9 mouse cellular contexts compared by ENCODE assay signal in the genomic region with DNA sequence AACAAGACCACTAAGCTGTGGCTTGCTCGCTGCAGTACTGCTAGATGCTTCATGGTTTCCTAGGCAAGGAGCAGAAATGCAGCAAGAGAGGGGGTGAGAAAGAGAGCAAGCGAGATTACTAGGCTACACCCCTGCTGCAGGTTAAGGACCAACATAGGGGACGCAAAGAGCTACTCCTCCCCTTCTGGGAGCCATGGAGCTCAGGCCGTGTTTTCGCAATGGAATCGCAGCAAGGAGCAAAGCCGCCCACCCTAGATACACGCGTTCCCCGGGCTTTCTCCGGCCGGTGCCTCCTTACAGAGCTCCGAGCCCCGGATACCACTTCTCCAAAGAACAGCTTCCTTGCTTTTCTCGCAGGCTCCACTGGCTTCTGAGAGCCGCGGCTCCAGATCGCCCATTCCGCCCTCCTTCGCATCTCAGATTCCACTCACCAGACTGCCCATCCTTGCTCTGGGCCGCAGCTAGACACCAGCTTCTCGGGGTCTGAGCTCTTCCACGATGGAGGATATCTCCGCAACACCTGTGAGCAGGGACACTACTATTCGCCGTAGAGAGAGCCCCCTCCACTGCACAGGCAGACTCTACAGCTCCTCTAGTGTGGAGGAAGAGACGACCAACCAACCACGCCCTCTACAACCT. TPM values are rescaled to one million over a fixed set of nuclear protein-coding genes. Genes with fewer than 3 reads are reported as not detected.
DNase-seq lines count a peak whose midpoint lies in the region; ATAC-seq and TF ChIP-seq lines count a peak whose summit lies in the region.
"Had no signal": no experiment of that assay in that cellular context is flagged by ENCODE, and none has a peak within 500 bp of the region (broad histone marks: within the 10 kb centered on the region; RNA-seq: fewer than 3 reads in every experiment).

Gene Cd200 (minus strand): TSS at position 629 of the 639 bp plus-strand sequence.

- ATAC-seq in forebrain, embryonic 14.5 days: peak; percentile 95
- peak; percentile 92; the same call in 1 of the 2 replicates for ATAC-seq in heart, embryonic 16.5 days (replicated peaks; ENCODE audit: extremely low read depth, insufficient read depth, low FRiP score)
- peak; percentile 98 for ATAC-seq in midbrain, postnatal 0 days (ENCODE audit: low FRiP score)

- under 1% methylated on average over 28 of the region's 28 CpGs for WGBS in forebrain, embryonic 14.5 days
- WGBS in heart, embryonic 16.5 days: under 1% methylated on average over 28 of the region's 28 CpGs
- WGBS in liver, adult 2 months: 15% methylated on average over 28 of the region's 28 CpGs
- WGBS in midbrain, postnatal 0 days: under 1% methylated on average over 28 of the region's 28 CpGs

- peak within 1 kb of the TSS; percentile 92 for H3K27ac ChIP-seq in forebrain, embryonic 14.5 days (ENCODE audit: low read depth, low read length)
- H3K27ac ChIP-seq in heart, embryonic 16.5 days (ENCODE audit: low read length): peak within 1 kb of the TSS; percentile 53
- no peak within 1 kb of the TSS for H3K27ac ChIP-seq in liver, adult 2 months (replicated peaks; ENCODE audit: insufficient read depth, low read depth, low read length)
- peak within 1 kb of the TSS; percentile 100 for H3K27ac ChIP-seq in midbrain, postnatal 0 days (ENCODE audit: low read depth, low read length)

- TF ChIP-seq CTCF in liver, adult 2 months (IDR thresholded peaks at IDR 0.05; ENCODE audit: low read depth, low read length): no peak
- TF ChIP-seq CTCF in midbrain, postnatal 0 days (IDR thresholded peaks at IDR 0.05): peak; percentile 72

- peak within 1 kb of the TSS; percentile 86 for H3K9ac ChIP-seq in forebrain, embryonic 14.5 days (ENCODE audit: low read length)
- peak within 1 kb of the TSS; percentile 75 for H3K9ac ChIP-seq in heart, embryonic 16.5 days (ENCODE audit: low read length)
- 0 out of 2 replicates have a peak within 1 kb of the TSS, but pooled peaks have one; percentile 1 for H3K9ac ChIP-seq in liver, adult 2 months (ENCODE audit: low read depth, low read length)
- peak within 1 kb of the TSS; percentile 96 for H3K9ac ChIP-seq in midbrain, postnatal 0 days (replicated peaks; ENCODE audit: low read length, poor library complexity, severe bottlenecking)

- H3K27me3 ChIP-seq in forebrain, embryonic 14.5 days (replicated peaks; ENCODE audit: control insufficient read depth, insufficient read depth, low read length): no peaks in the 10 kb centered on the region
- no peaks in the 10 kb centered on the region for H3K27me3 ChIP-seq in heart, embryonic 16.5 days (ENCODE audit: control insufficient read depth, insufficient read depth, low read length)
- no peaks in the 10 kb centered on the region for H3K27me3 ChIP-seq in liver, adult 2 months (ENCODE audit: control insufficient read depth, insufficient read depth, low read length)
- H3K27me3 ChIP-seq in midbrain, postnatal 0 days (ENCODE audit: insufficient read depth, low read length): no peaks in the 10 kb centered on the region

- peak within 1 kb of the TSS; percentile 61 for H3K4me2 ChIP-seq in forebrain, embryonic 14.5 days (ENCODE audit: low read length)
- H3K4me2 ChIP-seq in heart, embryonic 16.5 days (ENCODE audit: low read depth, low read length): peak within 1 kb of the TSS; percentile 86
- peak within 1 kb of the TSS; percentile 44 for H3K4me2 ChIP-seq in midbrain, postnatal 0 days (ENCODE audit: low read depth, low read length, poor library complexity, severe bottlenecking)

- peak within 1 kb of the TSS; percentile 56 for H3K4me3 ChIP-seq in forebrain, embryonic 14.5 days (ENCODE audit: low read depth, low read length)
- H3K4me3 ChIP-seq in heart, embryonic 16.5 days (ENCODE audit: low read length): peak within 1 kb of the TSS; percentile 69
- peak within 1 kb of the TSS; percentile 28 for H3K4me3 ChIP-seq in liver, adult 2 months (ENCODE audit: insufficient read depth, low read depth, low read length)
- peak within 1 kb of the TSS; percentile 68 for H3K4me3 ChIP-seq in midbrain, postnatal 0 days (ENCODE audit: low read depth, low read length)

- no peaks in the 10 kb centered on the region for H3K36me3 ChIP-seq in forebrain, embryonic 14.5 days (ENCODE audit: control insufficient read depth, insufficient read depth, low read length)
- no peaks in the 10 kb centered on the region for H3K36me3 ChIP-seq in heart, embryonic 16.5 days (ENCODE audit: control insufficient read depth, insufficient read depth)
- H3K36me3 ChIP-seq in liver, adult 2 months (ENCODE audit: control insufficient read depth, insufficient read depth, low read length): no peaks in the 10 kb centered on the region
- H3K36me3 ChIP-seq in midbrain, postnatal 0 days (ENCODE audit: insufficient read depth, low read length): no peaks in the 10 kb centered on the region
- H3K36me3 ChIP-seq: G1E had no signal

- no peaks in the 10 kb centered on the region for H3K79me2 ChIP-seq in liver, adult 2 months (ENCODE audit: control insufficient read depth, insufficient read depth, low read length)

- no peaks in the 10 kb centered on the region for H3K4me1 ChIP-seq in forebrain, embryonic 14.5 days (ENCODE audit: control insufficient read depth, insufficient read depth, low read length)
- no peaks in the 10 kb centered on the region for H3K4me1 ChIP-seq in heart, embryonic 16.5 days (ENCODE audit: control insufficient read depth, insufficient read depth, low read length)
- H3K4me1 ChIP-seq in liver, adult 2 months (ENCODE audit: control insufficient read depth, insufficient read depth, low read length): no peaks in the 10 kb centered on the region
- 0 out of 2 replicates have a peak, but pooled peaks cover 2% of the 10 kb centered on the region for H3K4me1 ChIP-seq in midbrain, postnatal 0 days (ENCODE audit: insufficient read depth, low read length)

- no peaks in the 10 kb centered on the region for H3K9me3 ChIP-seq in forebrain, embryonic 14.5 days (replicated peaks; ENCODE audit: control insufficient read depth, low read length)
- no peaks in the 10 kb centered on the region for H3K9me3 ChIP-seq in heart, embryonic 16.5 days (replicated peaks; ENCODE audit: control insufficient read depth, low read length)
- no peaks in the 10 kb centered on the region for H3K9me3 ChIP-seq in midbrain, postnatal 0 days (ENCODE audit: low read length)
- H3K9me3 ChIP-seq: G1E had no signal

- peak; percentile 70 for DNase-seq in CD4-positive helper T cell, adult 2 months (ENCODE audit: low read depth, low spot score)
- peak; percentile 7 for DNase-seq in c-Kit-positive CD71-negative TER-119-negative erythroid progenitor cells, embryonic 14.5 days (ENCODE audit: low read depth)
- DNase-seq in forebrain, embryonic 14.5 days (ENCODE audit: low spot score): peak; percentile 77
- peak; percentile 68 for DNase-seq in kidney, postnatal 14 days
- no peak for DNase-seq in liver, adult 2 months (ENCODE audit: extremely low read depth, low read depth, low spot score)
- DNase-seq in midbrain, postnatal 0 days (ENCODE audit: low spot score): peak; percentile 86
- DNase-seq in spleen, postnatal 4 days (ENCODE audit: low spot score in 2 of 2): peak; percentile 25 to 62

- no peak for TF ChIP-seq POLR2A in liver, adult 2 months (IDR thresholded peaks at IDR 0.05; ENCODE audit: extremely low read depth, insufficient read depth, low read length)

RNA-seq across cellular contexts. Expression of gene Cd200, which starts in this region (rescaled TPM):
- polyA plus RNA-seq in forebrain, embryonic 14.5 days (2014; fragmentation: Nextera tagmentation; extraction: Ambion mirVana): 209 and 237 TPM in 2 replicates
- 28.1 and 28.3 TPM in 2 replicates for polyA plus RNA-seq in heart, embryonic 16.5 days (2015; fragmentation: Nextera tagmentation; extraction: Ambion mirVana)
- total RNA-seq in liver, adult 2 months (2014; rRNA removed): 1.0 and 1.9 TPM in 2 replicates
- polyA plus RNA-seq in liver, adult 2 months (2012; rRNA removed): 0.86 and 1.2 TPM in 2 replicates
- 272 and 340 TPM in 2 replicates for total RNA-seq in midbrain, postnatal 0 days (2014; rRNA removed)
- polyA plus RNA-seq in midbrain, postnatal 0 days (2015; fragmentation: Nextera tagmentation; extraction: Ambion mirVana): 503 and 514 TPM in 2 replicates
- total RNA-seq: G1E had no signal
- polyA plus RNA-seq: G1E had no signal

Comparison
In these comparisons a context has a peak if more than half of its experiments do, and no peak if none do; other contexts are left out.
1. RNA of gene Cd200 (total RNA-seq): 272 to 340 TPM in midbrain, postnatal 0 days; 1.0 to 1.9 TPM in liver, adult 2 months; every median in the first group is over 10 times any median in the second.
2. RNA of gene Cd200 (polyA plus RNA-seq): 503 to 514 TPM in midbrain, postnatal 0 days, 209 to 237 TPM in forebrain, embryonic 14.5 days and 28.1 to 28.3 TPM in heart, embryonic 16.5 days; 0.86 to 1.2 TPM in liver, adult 2 months; every median in the first group is over 10 times any median in the second.
3. H3K9ac ChIP-seq: peak in every context shown above with its lines; median percentile 96 in midbrain, postnatal 0 days; 86 in forebrain, embryonic 14.5 days; 75 in heart, embryonic 16.5 days; 1 in liver, adult 2 months.
4. Peak in every context shown above with its lines, with median percentiles within 50 percentile points of each other: ATAC-seq, H3K4me2 ChIP-seq and H3K4me3 ChIP-seq.